Mouse (Mus musculus) embryonic fibroblast, embryonic 13.5 days (primary cell): Measurements from ENCODE around the gene Wnt8b.

Experiments used
- CTCF ChIP-seq: IDR thresholded peaks from 2 replicates; pipeline ENCODE4 v1.5.1; 2011; ENCODE audit warnings: mild to moderate bottlenecking, control low read depth, low read length, moderate library complexity, borderline replicate concordance; ENCODE audit not compliant: insufficient read depth
- POLR2A ChIP-seq: IDR thresholded peaks from 2 replicates; pipeline ENCODE4 v1.6.1; 2011; ENCODE audit warnings: low read depth, mild to moderate bottlenecking, control low read depth, low read length, moderate library complexity

GRCm38 (mm10) chr19:44517996-44518768 is 24.9 kb downstream of the Wnt8b start:
- no peak for TF ChIP-seq CTCF
- no peak for TF ChIP-seq POLR2A
